Mouse (Mus musculus) telencephalon, adult 2 months (tissue): ENCODE results near the gene Nuak1.
A peak's percentile ranks its signal among the peaks of the same experiment; 100 is the strongest.

ENCODE experiments used
- DNase-seq: peaks from one replicate; pipeline ENCODE4 v3.0.0-alpha.2; 2011; ENCODE audit warnings: low read depth, low spot score

Gene Nuak1

GRCm38 (mm10) chr10:84382900-84383883 lies 57.2 kb downstream of the Nuak1 start:
- no peak for DNase-seq

GRCm38 (mm10) chr10:84381276-84381798 lies 59.1 kb downstream of the Nuak1 start:
- no peak for DNase-seq

DNA sequence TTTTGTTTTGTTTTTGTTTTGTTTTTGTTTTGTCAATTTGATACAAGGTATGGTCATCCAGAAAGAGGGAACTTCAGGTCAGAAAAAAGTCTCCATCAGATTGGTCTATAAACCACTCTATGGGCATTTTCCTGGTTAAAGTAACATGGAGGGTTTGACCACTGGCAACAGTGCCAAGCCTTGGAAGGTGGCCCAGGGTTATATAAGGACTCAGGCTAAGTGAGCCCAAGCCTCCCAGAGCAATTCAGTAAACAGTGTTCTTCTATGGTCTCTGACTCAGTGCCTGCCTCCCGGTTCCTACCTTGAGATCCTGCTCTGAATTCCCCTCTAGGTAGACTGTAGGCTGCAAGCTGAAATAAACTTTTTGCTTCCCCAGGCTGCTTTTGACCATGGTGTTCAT lies 61.0 kb downstream of the Nuak1 start:
- DNase-seq = no peak

DNA sequence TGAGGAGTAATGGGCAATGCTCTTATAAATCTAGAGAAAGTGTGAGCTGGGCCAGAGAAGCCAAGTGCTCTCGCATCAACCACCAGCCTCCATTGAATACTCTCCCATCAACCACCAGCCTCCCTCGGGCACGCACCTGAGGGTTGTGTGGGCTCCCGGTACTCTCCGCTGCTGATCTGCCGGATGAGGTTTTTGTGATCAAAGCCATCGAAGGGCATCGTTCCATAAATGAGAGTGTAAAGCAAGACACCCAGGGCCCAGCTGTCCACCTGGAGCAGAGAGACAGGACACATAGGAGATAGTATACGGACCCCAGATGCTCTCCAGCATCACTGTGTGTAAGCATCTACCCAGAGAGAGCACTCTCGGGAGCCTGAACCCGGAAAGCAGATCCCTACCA lies 62.4 kb downstream of the Nuak1 start:
- DNase-seq = no peak

- no peak for DNase-seq
Observed at GRCm38 (mm10) chr10:84376346-84376745, 64.1 kb downstream of the Nuak1 start.

- DNase-seq = no peak
Observed at GRCm38 (mm10) chr10:84374996-84375395, 65.4 kb downstream of the Nuak1 start.

- no peak for DNase-seq
Observed at GRCm38 (mm10) chr10:84373476-84373875, 66.9 kb downstream of the Nuak1 start.

- peak; percentile 83 for DNase-seq
Observed at GRCm38 (mm10) chr10:84372161-84373095, 68.0 kb downstream of the Nuak1 start.

GRCm38 (mm10) chr10:84371681-84372160 lies 68.7 kb downstream of the Nuak1 start:
- no peak for DNase-seq

- DNase-seq = no peak
Observed at GRCm38 (mm10) chr10:84371230-84371629, 69.2 kb downstream of the Nuak1 start.

GRCm38 (mm10) chr10:84369646-84370314 lies 70.6 kb downstream of the Nuak1 start:
- DNase-seq = no peak

- no peak for DNase-seq
Observed at GRCm38 (mm10) chr10:84368185-84368584, 72.2 kb downstream of the Nuak1 start.

- DNase-seq = no peak
Observed at GRCm38 (mm10) chr10:84365166-84365865, 75.1 kb downstream of the Nuak1 start.

DNA sequence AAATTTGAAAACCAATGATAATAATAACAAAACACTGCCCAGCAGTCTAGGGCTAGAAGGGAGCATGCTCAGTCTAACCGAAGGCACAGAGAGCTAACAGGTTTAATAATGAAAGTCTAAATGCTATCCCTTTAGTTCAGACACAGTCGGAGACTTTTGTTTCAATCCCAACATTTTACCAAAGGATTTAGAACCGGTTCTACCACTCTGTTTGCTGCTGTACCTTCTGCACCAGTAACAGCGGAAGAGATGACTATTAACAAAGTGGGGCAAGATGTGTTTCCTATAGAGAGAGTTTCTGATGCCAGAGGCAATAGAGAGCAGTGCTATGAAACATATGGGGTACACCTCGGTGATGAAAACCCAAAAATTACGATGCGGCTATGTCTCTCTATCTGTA lies 76.6 kb downstream of the Nuak1 start:
- DNase-seq = no peak

- DNase-seq = no peak
Observed at GRCm38 (mm10) chr10:84360953-84361352, 79.4 kb downstream of the Nuak1 start.

DNA sequence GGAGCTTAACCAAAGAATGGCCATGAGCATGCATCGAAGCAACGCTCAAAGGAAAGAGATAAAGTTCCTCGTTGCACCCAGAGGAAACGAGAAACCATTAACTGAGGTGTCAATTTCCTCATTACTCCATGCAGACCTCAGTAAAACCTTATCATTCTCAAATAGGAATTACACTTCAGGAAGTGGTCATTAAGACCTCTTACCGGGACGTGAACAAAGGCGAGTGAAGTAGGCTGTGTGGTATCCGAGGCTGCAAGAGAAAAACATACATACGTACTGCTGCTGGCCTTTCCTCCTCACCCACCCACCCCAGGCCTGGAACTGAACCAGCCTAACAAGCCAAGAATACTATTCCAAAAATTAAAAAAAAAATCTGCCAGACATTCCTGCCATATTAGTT lies 80.0 kb downstream of the Nuak1 start:
- no peak for DNase-seq

GRCm38 (mm10) chr10:84358738-84359120 lies 81.7 kb downstream of the Nuak1 start:
- DNase-seq = no peak

DNA sequence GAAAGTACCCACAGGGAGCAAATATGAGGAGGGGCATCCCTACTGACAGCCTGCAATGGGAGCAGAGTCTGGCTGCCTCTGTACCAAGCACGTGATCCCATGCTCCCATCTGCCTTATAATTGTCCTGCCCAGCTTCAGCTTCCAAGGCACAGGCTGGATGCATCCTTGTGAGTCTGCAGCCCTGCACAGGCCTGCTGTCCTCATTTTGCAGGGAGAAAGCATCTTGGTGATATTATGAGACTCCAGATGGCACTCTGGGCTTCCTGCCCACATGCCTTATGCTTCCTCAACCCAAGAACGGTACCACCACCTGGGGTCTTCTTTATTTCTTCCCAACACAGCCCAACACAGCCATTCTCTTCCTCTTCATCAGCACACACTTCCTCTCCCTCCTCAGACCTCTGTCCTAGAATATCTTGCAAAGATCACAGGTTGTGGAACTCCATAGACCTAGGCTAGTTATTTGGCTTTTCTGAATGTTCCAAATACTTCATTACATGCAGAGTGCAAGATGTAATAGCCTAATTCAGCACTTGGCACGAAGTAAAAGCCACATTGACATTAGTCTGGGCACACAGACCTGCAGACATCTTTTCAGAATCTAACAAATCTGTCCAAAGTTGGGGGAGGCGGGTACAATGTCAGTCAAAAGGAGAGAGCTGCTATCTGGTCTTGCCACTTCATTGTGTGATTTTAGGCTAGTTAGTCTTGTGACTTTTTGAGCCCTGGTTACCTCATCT lies 82.2 kb downstream of the Nuak1 start:
- peak; percentile 96 for DNase-seq

DNA sequence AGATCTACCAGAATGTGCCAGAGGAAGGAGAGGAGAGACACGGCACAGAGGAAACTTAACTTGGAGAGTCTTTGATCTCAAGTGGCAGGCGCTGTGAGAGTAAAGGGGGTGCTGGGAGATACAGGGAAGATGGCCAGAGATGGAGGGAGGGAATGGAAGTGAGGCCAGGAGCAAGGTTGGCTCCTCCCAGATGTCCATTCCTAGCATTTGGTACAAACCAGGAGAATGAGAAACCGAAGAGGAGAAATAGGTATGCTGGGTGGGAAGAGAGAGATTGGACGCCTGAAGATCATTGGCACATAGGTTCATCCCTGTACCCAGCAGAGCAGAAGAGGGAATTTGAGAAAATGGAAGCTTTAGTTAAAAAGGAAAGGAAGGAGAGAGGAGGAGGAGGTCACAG lies 82.8 kb downstream of the Nuak1 start:
- DNase-seq = no peak

- no peak for DNase-seq
Observed at GRCm38 (mm10) chr10:84354323-84354722, 86.1 kb downstream of the Nuak1 start.
